Mouse (Mus musculus) spleen, adult 12 weeks (tissue): ENCODE measurements at regions not wholly inside any gene's neighbourhood (a gene's known extent, or its start where the extent isn't known, plus 50 kb on each side); places are given as distances from the start of the nearest gene placed in this dataset.

Source experiments
- DNase-seq: peaks from one replicate; pipeline ENCODE4 v3.0.0; 2022; ENCODE audit warnings: low spot score

- no peak for DNase-seq
Measured at GRCm38 (mm10) chr11:24829578-24830401, 751.9 kb downstream of the Bcl11a start.

- no peak for DNase-seq
Measured at GRCm38 (mm10) chr11:24830484-24830883, 752.6 kb downstream of the Bcl11a start.

GRCm38 (mm10) chr11:24843839-24844738 lies 766.2 kb downstream of the Bcl11a start:
- DNase-seq, result no peak

DNA sequence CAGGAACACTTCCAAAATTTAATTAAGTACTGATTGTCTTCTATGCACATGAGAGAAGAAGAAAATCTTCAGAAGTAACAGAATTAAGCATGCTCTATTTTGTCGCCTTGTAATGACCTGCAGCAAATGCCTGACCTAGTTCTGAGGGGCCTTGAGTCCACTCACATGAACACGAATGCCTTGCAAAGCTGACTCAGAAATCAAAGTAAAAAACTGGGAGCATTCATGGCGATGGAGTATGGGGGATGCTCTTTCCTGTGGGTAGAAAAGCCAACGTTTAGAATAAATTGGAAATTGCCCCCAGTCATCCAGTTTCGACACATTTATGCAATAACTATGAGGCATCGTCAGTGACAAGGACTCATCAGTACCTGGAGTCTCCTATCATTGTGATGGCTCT lies 779.1 kb downstream of the Bcl11a start:
- no peak for DNase-seq

GRCm38 (mm10) chr11:24864637-24865036 lies 786.8 kb downstream of the Bcl11a start:
- no peak for DNase-seq

GRCm38 (mm10) chr11:24865067-24865796 lies 787.4 kb downstream of the Bcl11a start:
- DNase-seq, result no peak
